Mouse (Mus musculus): ENCODE results near the gene Gm40193.
A peak's percentile ranks its signal among the peaks of the same experiment; 100 is the strongest.

Gene Gm40193

GRCm38 (mm10) chr11:70506385-70506784, 26.4 kb downstream of the Gm40193 start:
- DNase-seq (ENCODE audit: low spot score in 2 of 2): peak; percentile 45 to 78

GRCm38 (mm10) chr11:70504970-70505369, 27.8 kb downstream of the Gm40193 start, which contains the start of gene Tm4sf5:
TSS of gene Tm4sf5 (plus strand) at chr11:70505244.
- DNase-seq (ENCODE audit: low spot score in 2 of 2): no peak

GRCm38 (mm10) chr11:70502018-70502417, 30.7 kb downstream of the Gm40193 start:
- no peak for DNase-seq (ENCODE audit: low spot score in 2 of 2)

GRCm38 (mm10) chr11:70500476-70500812, 32.3 kb downstream of the Gm40193 start:
- no peak for DNase-seq (ENCODE audit: low spot score in 2 of 2)

GRCm38 (mm10) chr11:70499566-70500475, 32.9 kb downstream of the Gm40193 start:
- no peak for DNase-seq (ENCODE audit: low spot score in 2 of 2)

GRCm38 (mm10) chr11:70489684-70490083, 43.1 kb downstream of the Gm40193 start:
- DNase-seq (ENCODE audit: low spot score in 2 of 2): no peak

DNA sequence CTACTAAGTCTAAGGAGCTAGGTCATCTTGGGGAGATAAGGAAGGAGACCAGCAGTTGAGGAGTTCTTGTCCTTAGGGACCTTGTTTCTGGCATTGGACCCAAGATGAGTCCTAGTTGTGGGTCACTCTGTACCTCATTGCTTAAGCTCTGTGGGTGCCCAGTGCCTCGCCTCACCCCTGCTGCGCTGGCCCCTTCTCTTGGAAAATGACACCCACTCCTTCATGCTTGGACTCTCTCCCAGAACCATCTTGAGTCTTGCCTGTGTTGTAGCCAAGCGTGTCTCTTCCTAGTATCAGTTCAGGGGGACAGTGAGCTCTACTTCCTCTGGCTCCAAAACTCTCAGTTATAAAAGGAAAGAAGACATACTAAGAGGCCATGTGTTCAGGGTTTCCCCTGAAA, 43.6 kb downstream of the Gm40193 start:
- DNase-seq (ENCODE audit: low spot score in 2 of 2): no peak

DNA sequence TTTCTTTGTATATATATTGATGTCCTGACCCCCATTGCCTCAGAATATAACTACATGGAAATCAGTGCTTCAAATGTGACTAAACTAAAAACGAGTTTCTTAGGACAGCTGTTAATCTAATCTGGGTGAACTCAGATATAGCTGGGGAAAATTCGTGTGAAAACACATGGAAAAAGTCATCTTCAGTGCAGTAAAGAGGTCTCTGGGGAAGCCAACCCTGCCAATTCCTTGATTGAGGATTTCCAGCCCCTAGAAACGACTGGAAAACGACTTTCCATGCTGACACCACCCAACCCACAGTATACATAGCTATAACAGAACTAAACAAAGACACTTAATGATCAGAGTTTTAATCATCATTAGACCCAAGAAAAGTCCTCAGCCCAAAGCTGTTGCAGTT, 44.9 kb downstream of the Gm40193 start:
- no peak for DNase-seq (ENCODE audit: low spot score in 2 of 2)

- no peak for DNase-seq (ENCODE audit: low spot score in 2 of 2)
Measured at GRCm38 (mm10) chr11:70485498-70485897, 47.2 kb downstream of the Gm40193 start.
